Mouse (Mus musculus) T-helper 2 cell (primary cell): ENCODE measurements around the gene Cfap58.

ENCODE experiments used
- in situ Hi-C: fragments of 300-600 bp; cut with MboI, MseI; formaldehyde crosslinking; loops from one replicate; pipeline ENCODE4 v1.15.1; 2025; ENCODE audit warnings: high pct_unique_total_duplicates

Gene Cfap58

GRCm38 (mm10) chr19:48049361-48049760, 111.9 kb downstream of the Cfap58 start:
- in situ Hi-C loops = no loop called here

GRCm38 (mm10) chr19:48063289-48063688, 125.8 kb downstream of the Cfap58 start:
- in situ Hi-C loops = no loop called here

GRCm38 (mm10) chr19:48079718-48080117, 142.2 kb downstream of the Cfap58 start:
- in situ Hi-C loops = no loop called here

GRCm38 (mm10) chr19:48081456-48081855, 144.0 kb downstream of the Cfap58 start:
- in situ Hi-C loops = no loop called here
